Mouse (Mus musculus) hindlimb bud, embryonic 11.5 days (tissue): ENCODE data around the gene Chad.

Experiments used
- DNase-seq: peaks from one replicate; pipeline ENCODE4 v3.0.0-alpha.2; 2012; ENCODE audit warnings: low read depth, low spot score; ENCODE audit errors: extremely low spot score

Chad gene

DNA sequence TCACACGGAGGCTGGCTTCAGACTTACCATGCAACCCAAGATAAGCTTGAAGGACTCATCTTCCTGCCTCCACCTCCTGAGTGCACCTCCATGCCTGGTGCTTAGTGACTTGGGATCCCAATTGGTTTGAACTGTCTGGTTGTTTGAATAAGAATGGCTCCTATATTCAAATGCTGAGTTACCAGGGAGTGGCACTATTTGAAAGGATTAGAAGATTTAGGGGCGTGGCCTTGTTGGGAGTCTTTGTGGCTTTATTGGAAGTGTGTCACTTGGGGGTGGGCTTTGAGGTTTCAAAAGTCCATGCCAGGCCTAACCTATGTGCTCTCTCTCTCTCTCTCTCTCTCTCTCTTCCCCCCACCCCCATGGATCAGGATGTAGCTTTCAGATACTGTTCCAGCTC is 52.8 kb downstream of the Chad start:
- no peak for DNase-seq
